Mouse (Mus musculus) midbrain, embryonic 15.5 days (tissue): Measurements from ENCODE around the gene Dkk3. TPM values are rescaled to one million over a fixed set of nuclear protein-coding genes. Genes with fewer than 3 reads are reported as not detected.
"Not testable (repeated sequence)": the region's sequence is repeated elsewhere in the genome, so short reads cannot be mapped to it uniquely, and the experiment has no call there.

Experiments
- ATAC-seq: fragments of 200-750 bp; cut with Nextera tagmentation; replicated peaks from 2 replicates; pipeline ENCODE4 v1.8.0; 2017; ENCODE audit warnings: moderate TSS enrichment
- H3K27ac ChIP-seq: fragments of 300-500 bp; sonication (generic); 2 replicates; pipeline ENCODE4 v1.5.1; 2015; ENCODE audit warnings: mild to moderate bottlenecking, inconsistent platforms
- H3K27me3 ChIP-seq: fragments of 300-500 bp; sonication (generic); replicated peaks from 2 replicates; pipeline ENCODE4 v1.6.1; 2015; ENCODE audit warnings: inconsistent platforms
- H3K36me3 ChIP-seq: fragments of 300-500 bp; sonication (generic); replicated peaks from 2 replicates; pipeline ENCODE4 v1.6.1; 2015; ENCODE audit warnings: inconsistent platforms
- H3K4me1 ChIP-seq: fragments of 300-500 bp; sonication (generic); 2 replicates; pipeline ENCODE4 v1.6.1; 2015; ENCODE audit warnings: inconsistent platforms
- H3K4me2 ChIP-seq: fragments of 300-500 bp; sonication (generic); 2 replicates; pipeline ENCODE4 v1.6.1; 2015; ENCODE audit warnings: inconsistent platforms, mild to moderate bottlenecking, moderate library complexity
- H3K4me3 ChIP-seq: fragments of 300-500 bp; sonication (generic); 2 replicates; pipeline ENCODE4 v1.5.1; 2015; ENCODE audit warnings: mild to moderate bottlenecking, inconsistent platforms
- H3K9ac ChIP-seq: fragments of 300-500 bp; sonication (generic); 2 replicates; pipeline ENCODE4 v1.6.1; 2015; ENCODE audit warnings: mild to moderate bottlenecking, inconsistent platforms
- H3K9me3 ChIP-seq: fragments of 300-500 bp; sonication (generic); 2 replicates; pipeline ENCODE4 v1.6.1; 2016; ENCODE audit warnings: inconsistent platforms
- WGBS: fragments of 180-500 bp; shearing (Covaris S2); methylation state at CpG from one replicate; pipeline ENCODE4 v1.1.7; 2015; ENCODE audit warnings: mixed read lengths; 5-methylcytosine and 5-hydroxymethylcytosine counted together
- polyA plus RNA-seq: library from polyadenylated mRNA; unstranded; fragments of >200 nt; fragmentation: Nextera tagmentation; extraction: Ambion mirVana; gene quantifications from 2 replicates; pipeline ENCODE4 v1.2.1, GENCODE M21; 2015

Gene Dkk3
- polyA plus RNA-seq, 1 experiment from 2014 or later: 25.6 TPM

GRCm38 (mm10) chr7:112094923-112095322 is 63.9 kb downstream of the Dkk3 start:
- H3K9me3 ChIP-seq, H3K27ac ChIP-seq, ATAC-seq, H3K4me1 ChIP-seq, H3K4me3 ChIP-seq, H3K9ac ChIP-seq, H3K27me3 ChIP-seq, H3K4me2 ChIP-seq: not testable (repeated sequence)
- WGBS: 89% methylated on average over 4 of the region's 4 CpGs
- H3K36me3 ChIP-seq: peaks cover 32% of the 10 kb centered on the region

DNA sequence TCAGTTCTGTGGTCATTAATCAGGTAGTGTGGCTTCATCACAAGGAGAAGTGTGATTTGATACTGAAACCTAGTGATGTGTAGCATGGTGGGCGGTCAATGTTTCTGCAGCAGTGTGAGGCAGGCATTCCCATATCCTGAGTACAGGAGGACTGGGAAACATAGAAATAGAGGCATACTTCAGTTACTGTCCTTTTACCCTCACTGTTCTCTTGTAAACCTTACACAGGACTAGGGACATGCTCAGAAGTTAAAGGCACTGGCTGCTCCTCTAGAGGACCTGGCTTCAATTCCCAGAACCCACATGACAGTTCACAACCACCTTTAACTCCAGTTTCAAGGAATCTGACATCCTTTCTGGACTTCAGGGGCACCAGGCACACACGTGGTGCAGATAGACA is 72.7 kb downstream of the Dkk3 start:
- H3K4me3 ChIP-seq: no peak overlapping the region
- H3K27ac ChIP-seq: no peak overlapping the region
- ATAC-seq: no peak
- H3K9me3 ChIP-seq: no peaks in the 10 kb centered on the region
- peaks cover 34% of the 10 kb centered on the region for H3K36me3 ChIP-seq
- H3K4me1 ChIP-seq: no peaks in the 10 kb centered on the region
- no peak overlapping the region for H3K9ac ChIP-seq
- WGBS: 91% methylated on average over 2 of the region's 2 CpGs
- no peak overlapping the region for H3K4me2 ChIP-seq
- no peaks in the 10 kb centered on the region for H3K27me3 ChIP-seq

DNA sequence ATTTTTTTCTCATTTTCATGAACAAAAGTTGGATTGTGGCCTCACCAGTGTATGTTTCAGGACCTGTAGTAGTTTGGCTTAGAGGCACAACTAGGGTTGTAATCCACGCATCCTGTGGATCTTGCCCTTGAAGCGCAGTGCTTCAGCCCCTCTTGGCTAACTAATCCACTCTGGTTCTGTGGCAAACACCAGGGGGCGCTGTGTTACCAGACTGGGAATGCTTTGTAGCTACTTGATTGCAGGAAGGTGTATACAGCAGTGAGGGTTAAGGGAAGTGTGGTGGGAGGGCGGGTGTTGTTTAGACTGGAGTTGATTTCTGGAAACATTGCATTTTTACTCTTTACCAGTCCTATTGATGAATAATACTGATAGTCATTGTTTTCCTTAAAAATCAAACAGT is 73.8 kb downstream of the Dkk3 start:
- WGBS: 42% methylated on average over 4 of the region's 4 CpGs
- ATAC-seq: no peak
- no peak overlapping the region for H3K27ac ChIP-seq
- no peak overlapping the region for H3K4me2 ChIP-seq
- peaks cover 34% of the 10 kb centered on the region for H3K36me3 ChIP-seq
- H3K4me3 ChIP-seq: no peak overlapping the region
- H3K27me3 ChIP-seq: no peaks in the 10 kb centered on the region
- no peak overlapping the region for H3K9ac ChIP-seq
- no peaks in the 10 kb centered on the region for H3K9me3 ChIP-seq
- H3K4me1 ChIP-seq: no peaks in the 10 kb centered on the region

GRCm38 (mm10) chr7:112084222-112084621 is 74.6 kb downstream of the Dkk3 start:
- no peaks in the 10 kb centered on the region for H3K4me1 ChIP-seq
- no peaks in the 10 kb centered on the region for H3K27me3 ChIP-seq
- WGBS: 86% methylated on average over 2 of the region's 2 CpGs
- peaks cover 30% of the 10 kb centered on the region for H3K36me3 ChIP-seq
- H3K9ac ChIP-seq: no peak overlapping the region
- no peak overlapping the region for H3K4me3 ChIP-seq
- H3K27ac ChIP-seq: no peak overlapping the region
- no peaks in the 10 kb centered on the region for H3K9me3 ChIP-seq
- ATAC-seq: no peak
- no peak overlapping the region for H3K4me2 ChIP-seq

DNA sequence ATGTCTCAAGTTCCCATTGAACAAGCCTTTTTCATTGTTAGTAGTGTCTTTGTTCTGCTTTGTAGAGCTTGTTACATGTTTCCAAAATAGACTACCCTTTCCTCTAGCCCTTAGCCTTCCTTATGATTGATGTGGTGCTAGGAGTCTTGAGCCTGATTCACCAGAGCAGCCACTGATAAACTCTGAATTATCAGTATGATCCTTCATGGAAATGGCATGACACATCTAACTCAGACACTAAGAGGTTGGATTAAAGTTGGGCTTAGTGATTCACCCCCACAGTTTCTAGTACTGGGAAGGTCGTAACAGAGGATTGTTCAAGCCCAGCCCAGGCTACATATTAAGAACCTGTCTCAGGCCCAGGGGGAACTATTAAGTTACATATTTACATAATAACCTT is 76.2 kb downstream of the Dkk3 start:
- H3K9me3 ChIP-seq: no peaks in the 10 kb centered on the region
- no peak overlapping the region for H3K27ac ChIP-seq
- no peaks in the 10 kb centered on the region for H3K27me3 ChIP-seq
- H3K4me1 ChIP-seq: no peaks in the 10 kb centered on the region
- peaks cover 26% of the 10 kb centered on the region for H3K36me3 ChIP-seq
- WGBS: 92% methylated on average over 1 of the region's 1 CpGs
- no peak overlapping the region for H3K4me3 ChIP-seq
- no peak overlapping the region for H3K9ac ChIP-seq
- no peak for ATAC-seq
- no peak overlapping the region for H3K4me2 ChIP-seq

- H3K27me3 ChIP-seq: no peaks in the 10 kb centered on the region
- peaks cover 4% of the 10 kb centered on the region; the same call in 1 of the 2 replicates for H3K36me3 ChIP-seq
- 93% methylated on average over 5 of the region's 5 CpGs for WGBS
- no peak for ATAC-seq
- H3K4me2 ChIP-seq: no peak overlapping the region
- no peaks in the 10 kb centered on the region for H3K9me3 ChIP-seq
- H3K9ac ChIP-seq: no peak overlapping the region
- H3K4me3 ChIP-seq: no peak overlapping the region
- H3K4me1 ChIP-seq: no peaks in the 10 kb centered on the region
- H3K27ac ChIP-seq: no peak overlapping the region
Measured at GRCm38 (mm10) chr7:112074868-112075267, 84.0 kb downstream of the Dkk3 start.

Other genes starting within 250 kb of the Dkk3 start
- gene Usp47, start 135.6 kb downstream of the Dkk3 start, polyA plus RNA-seq: 78.6 and 82.5 TPM in 2 replicates
- gene Mical2, start 66.8 kb upstream of the Dkk3 start, polyA plus RNA-seq: 2.7 and 2.8 TPM in 2 replicates